Mouse (Mus musculus): ENCODE measurements around the gene Slc7a6.

DNA sequence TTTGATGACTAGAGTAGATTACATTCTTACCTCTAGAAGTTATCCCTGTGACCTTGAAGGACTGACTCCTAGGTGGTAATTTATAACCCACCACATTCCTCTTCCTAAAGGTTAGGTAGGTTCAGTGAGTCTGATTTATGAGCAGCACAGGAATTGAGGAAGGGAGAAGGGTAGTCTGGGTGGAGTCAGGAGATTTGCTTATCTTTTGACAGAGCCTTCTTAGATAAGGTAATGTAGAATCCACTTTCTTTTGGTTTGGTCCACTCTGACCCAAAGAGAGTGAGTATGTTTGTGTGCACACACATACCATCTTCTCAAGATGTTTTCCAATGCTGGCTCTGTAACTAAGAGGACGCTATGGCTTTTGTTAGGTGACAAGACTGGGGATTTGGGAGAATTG lies 8.9 kb downstream of the Slc7a6 start:
- TF ChIP-seq CTCF (IDR thresholded peaks at IDR 0.05; ENCODE audit: low read depth) (no peak), EP300 (IDR thresholded peaks at IDR 0.05; ENCODE audit: low read depth) (no peak)

Data from liver, embryonic 14.5 days (tissue).